Comparison of ENCODE assay signal across 14 mouse cellular contexts in the genomic region with DNA sequence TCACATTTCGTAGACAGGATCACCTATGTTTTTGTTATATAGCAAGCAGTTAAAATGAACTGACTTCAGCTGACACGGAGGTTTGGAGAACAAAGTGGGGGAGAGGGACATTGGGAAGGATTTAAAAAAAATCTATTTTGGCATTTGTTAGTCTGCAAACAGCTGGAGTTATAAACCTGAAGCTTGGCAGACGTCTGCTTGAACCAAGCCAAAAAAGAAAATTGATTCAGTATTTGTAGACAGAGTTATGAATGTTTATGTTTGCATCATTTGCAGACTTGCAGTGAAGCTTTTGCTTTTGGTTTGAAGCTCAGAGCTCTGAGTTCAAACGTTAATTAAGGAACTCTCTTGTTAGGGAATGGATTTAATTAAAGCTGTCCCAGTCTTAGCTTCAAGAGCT. TPM values are rescaled to one million over a fixed set of nuclear protein-coding genes. Genes with fewer than 3 reads are reported as not detected.
DNase-seq lines count a peak whose midpoint lies in the region; ATAC-seq and TF ChIP-seq lines count a peak whose summit lies in the region.
"Had no signal": no experiment of that assay in that cellular context is flagged by ENCODE, and none has a peak within 500 bp of the region (broad histone marks: within the 10 kb centered on the region; RNA-seq: fewer than 3 reads in every experiment).

No protein-coding gene starts in this region.

- H3K36me3 ChIP-seq in kidney, postnatal 0 days (ENCODE audit: insufficient read depth, low read length) = no peaks in the 10 kb centered on the region
- H3K36me3 ChIP-seq in kidney, embryonic 14.5 days (ENCODE audit: control insufficient read depth, insufficient read depth, low read length) = no peaks in the 10 kb centered on the region
- H3K36me3 ChIP-seq in spleen, adult 2 months (ENCODE audit: control insufficient read depth, insufficient read depth, low read length) = peaks cover 3% of the 10 kb centered on the region; the same call in 1 of the 2 replicates
- no peaks in the 10 kb centered on the region for H3K36me3 ChIP-seq in intestine, embryonic 14.5 days (ENCODE audit: control insufficient read depth, insufficient read depth, low read length)
- no peaks in the 10 kb centered on the region for H3K36me3 ChIP-seq in stomach, embryonic 16.5 days (ENCODE audit: control insufficient read depth, insufficient read depth, low read length)
- peaks cover 5% of the 10 kb centered on the region; the same call in 1 of the 2 replicates for H3K36me3 ChIP-seq in forebrain, embryonic 13.5 days (ENCODE audit: poor library complexity, severe bottlenecking)
- H3K36me3 ChIP-seq: G1E; hindbrain, embryonic 10.5 days had no signal

- no peak for ATAC-seq in kidney, postnatal 0 days (replicated peaks; ENCODE audit: low FRiP score, low read depth)
- ATAC-seq in kidney, embryonic 14.5 days (ENCODE audit: low FRiP score, low TSS enrichment) = no peak
- ATAC-seq in intestine, embryonic 14.5 days (replicated peaks; ENCODE audit: low FRiP score, low TSS enrichment, low read depth) = no peak
- peak; percentile 49; the same call in 1 of the 2 replicates for ATAC-seq in stomach, embryonic 16.5 days (ENCODE audit: insufficient read depth, low FRiP score)
- ATAC-seq in forebrain, embryonic 13.5 days = no peak

- H3K4me1 ChIP-seq in kidney, postnatal 0 days (replicated peaks; ENCODE audit: insufficient read depth, low read length) = no peaks in the 10 kb centered on the region
- no peaks in the 10 kb centered on the region for H3K4me1 ChIP-seq in kidney, embryonic 14.5 days (ENCODE audit: control insufficient read depth, insufficient read depth, low read length)
- H3K4me1 ChIP-seq in spleen, adult 2 months (ENCODE audit: control insufficient read depth, insufficient read depth, insufficient read length) = peaks cover 14% of the 10 kb centered on the region
- peaks cover 19% of the 10 kb centered on the region for H3K4me1 ChIP-seq in intestine, embryonic 14.5 days (replicated peaks; ENCODE audit: control insufficient read depth, insufficient read depth, low read length)
- H3K4me1 ChIP-seq in stomach, embryonic 16.5 days (ENCODE audit: control insufficient read depth, insufficient read depth, low read length) = peaks cover 16% of the 10 kb centered on the region
- no peaks in the 10 kb centered on the region for H3K4me1 ChIP-seq in forebrain, embryonic 13.5 days
- H3K4me1 ChIP-seq: hindbrain, embryonic 10.5 days; midbrain, embryonic 12.5 days had no signal

- H3K27ac ChIP-seq in kidney, postnatal 0 days = no peak overlapping the region
- H3K27ac ChIP-seq in kidney, embryonic 14.5 days (ENCODE audit: low read depth, low read length) = no peak overlapping the region
- no peak overlapping the region for H3K27ac ChIP-seq in spleen, adult 2 months (ENCODE audit: insufficient read depth, low read length)
- peak overlapping the region; percentile 76 for H3K27ac ChIP-seq in intestine, embryonic 14.5 days (ENCODE audit: low read depth)
- peak overlapping the region; percentile 89 for H3K27ac ChIP-seq in stomach, embryonic 16.5 days (ENCODE audit: low read length)
- H3K27ac ChIP-seq in forebrain, embryonic 13.5 days = no peak overlapping the region
- H3K27ac ChIP-seq: hindbrain, embryonic 10.5 days; midbrain, embryonic 12.5 days had no signal

- WGBS in kidney, postnatal 0 days = 38% methylated on average over 4 of the region's 4 CpGs
- WGBS in kidney, embryonic 14.5 days = 49% methylated on average over 4 of the region's 4 CpGs
- 69% methylated on average over 4 of the region's 4 CpGs for WGBS in spleen, adult 2 months
- 27% methylated on average over 4 of the region's 4 CpGs for WGBS in intestine, embryonic 14.5 days
- 27% methylated on average over 4 of the region's 4 CpGs for WGBS in stomach, embryonic 16.5 days
- WGBS in forebrain, embryonic 13.5 days = 39% methylated on average over 4 of the region's 4 CpGs

- no peak for TF ChIP-seq POLR2A in spleen, adult 2 months (IDR thresholded peaks at IDR 0.05; ENCODE audit: low read depth, low read length)

- no peak for TF ChIP-seq CTCF in kidney, postnatal 0 days (IDR thresholded peaks at IDR 0.05; ENCODE audit: low read depth)
- no peak for TF ChIP-seq CTCF in spleen, adult 2 months (IDR thresholded peaks at IDR 0.05; ENCODE audit: extremely low read depth, insufficient read depth, insufficient read length, insufficient replicate concordance)

- peak; percentile 56 for DNase-seq in kidney, postnatal 0 days (ENCODE audit: low spot score)
- no peak for DNase-seq in spleen, adult 2 months (ENCODE audit: low read depth in 1 of 2, low spot score in 2 of 2)
- no peak for DNase-seq in spleen, adult 12 weeks (ENCODE audit: low spot score)
- no peak for DNase-seq in intestine, embryonic 14.5 days (ENCODE audit: low spot score)
- DNase-seq in layer of hippocampus, adult 11-12 months (ENCODE audit: low spot score) = no peak
- DNase-seq: adrenal gland, postnatal 14 days; cerebellum, adult 8-10 months; kidney, postnatal 10 days had no signal

- H3K9me3 ChIP-seq in kidney, postnatal 0 days (replicated peaks; ENCODE audit: low read length) = no peaks in the 10 kb centered on the region
- no peaks in the 10 kb centered on the region for H3K9me3 ChIP-seq in kidney, embryonic 14.5 days (ENCODE audit: control insufficient read depth, low read length)
- H3K9me3 ChIP-seq in intestine, embryonic 14.5 days (ENCODE audit: control insufficient read depth, low read length) = no peaks in the 10 kb centered on the region
- no peaks in the 10 kb centered on the region for H3K9me3 ChIP-seq in stomach, embryonic 16.5 days (replicated peaks; ENCODE audit: control insufficient read depth, low read length)
- no peaks in the 10 kb centered on the region for H3K9me3 ChIP-seq in forebrain, embryonic 13.5 days (replicated peaks)
- H3K9me3 ChIP-seq: G1E; hindbrain, embryonic 10.5 days; midbrain, embryonic 12.5 days had no signal

- H3K27me3 ChIP-seq in kidney, postnatal 0 days (ENCODE audit: insufficient read depth, low read length) = no peaks in the 10 kb centered on the region
- H3K27me3 ChIP-seq in kidney, embryonic 14.5 days (ENCODE audit: control insufficient read depth, insufficient read depth, low read length) = no peaks in the 10 kb centered on the region
- no peaks in the 10 kb centered on the region for H3K27me3 ChIP-seq in spleen, adult 2 months (ENCODE audit: control insufficient read depth, insufficient read depth, low read length)
- no peaks in the 10 kb centered on the region for H3K27me3 ChIP-seq in intestine, embryonic 14.5 days (replicated peaks; ENCODE audit: control insufficient read depth, insufficient read depth, low read length)
- H3K27me3 ChIP-seq in stomach, embryonic 16.5 days (ENCODE audit: control insufficient read depth, insufficient read depth, low read length) = no peaks in the 10 kb centered on the region
- no peaks in the 10 kb centered on the region for H3K27me3 ChIP-seq in forebrain, embryonic 13.5 days
- H3K27me3 ChIP-seq: midbrain, embryonic 12.5 days had no signal

- H3K4me2 ChIP-seq in kidney, postnatal 0 days (ENCODE audit: low read length) = no peak overlapping the region
- no peak overlapping the region for H3K4me2 ChIP-seq in kidney, embryonic 14.5 days (replicated peaks; ENCODE audit: low read depth, low read length)
- peak overlapping the region; percentile 9 for H3K4me2 ChIP-seq in intestine, embryonic 14.5 days (ENCODE audit: low read length)
- H3K4me2 ChIP-seq in stomach, embryonic 16.5 days (ENCODE audit: low read depth, low read length) = peak overlapping the region; percentile 12
- no peak overlapping the region for H3K4me2 ChIP-seq in forebrain, embryonic 13.5 days
- H3K4me2 ChIP-seq: midbrain, embryonic 12.5 days had no signal

- no peak overlapping the region for H3K9ac ChIP-seq in kidney, postnatal 0 days (ENCODE audit: low read depth, low read length)
- no peak overlapping the region for H3K9ac ChIP-seq in kidney, embryonic 14.5 days (ENCODE audit: low read depth, low read length)
- H3K9ac ChIP-seq in intestine, embryonic 14.5 days (ENCODE audit: low read length) = no peak overlapping the region
- H3K9ac ChIP-seq in stomach, embryonic 16.5 days (ENCODE audit: low read length) = no peak overlapping the region
- no peak overlapping the region for H3K9ac ChIP-seq in forebrain, embryonic 13.5 days
- H3K9ac ChIP-seq: midbrain, embryonic 12.5 days had no signal

- no peak overlapping the region for H3K4me3 ChIP-seq in kidney, postnatal 0 days (replicated peaks; ENCODE audit: low read depth, low read length)
- no peak overlapping the region for H3K4me3 ChIP-seq in kidney, embryonic 14.5 days (ENCODE audit: low read length)
- peak overlapping the region; percentile 11; the same call in 1 of the 2 replicates for H3K4me3 ChIP-seq in spleen, adult 2 months (ENCODE audit: extremely low read depth, insufficient read depth, insufficient read length)
- H3K4me3 ChIP-seq in intestine, embryonic 14.5 days (ENCODE audit: low read depth, low read length) = no peak overlapping the region
- no peak overlapping the region for H3K4me3 ChIP-seq in stomach, embryonic 16.5 days (replicated peaks; ENCODE audit: low read length)
- H3K4me3 ChIP-seq in forebrain, embryonic 13.5 days = no peak overlapping the region
- H3K4me3 ChIP-seq: hindbrain, embryonic 10.5 days; midbrain, embryonic 12.5 days had no signal

RNA-seq across cellular contexts. Expression of a gene that starts 52.2 kb away (rescaled TPM):
- polyA plus RNA-seq in kidney, postnatal 0 days (2015; fragmentation: Nextera tagmentation; extraction: Ambion mirVana) = 6.2 and 7.2 TPM in 2 replicates
- 10.4 and 17.6 TPM in 2 replicates for polyA plus RNA-seq in kidney, embryonic 14.5 days (2014; fragmentation: Nextera tagmentation; extraction: Ambion mirVana)
- 0.09 and 0.28 TPM in 2 replicates for polyA plus RNA-seq in spleen, adult 2 months (2012; rRNA removed)
- polyA plus RNA-seq in intestine, embryonic 14.5 days (2014; fragmentation: Nextera tagmentation; extraction: Ambion mirVana) = 12.7 and 14.5 TPM in 2 replicates
- polyA plus RNA-seq in stomach, embryonic 16.5 days (2015; fragmentation: Nextera tagmentation; extraction: Ambion mirVana) = 9.2 and 10.6 TPM in 2 replicates
- polyA plus RNA-seq in forebrain, embryonic 13.5 days (2015; fragmentation: Nextera tagmentation; extraction: Ambion mirVana) = 12.1 and 13.5 TPM in 2 replicates

RNA-seq across cellular contexts. Expression of a gene that starts 52.4 kb away (rescaled TPM):
- 21.9 and 24.6 TPM in 2 replicates for polyA plus RNA-seq in kidney, postnatal 0 days (2015; fragmentation: Nextera tagmentation; extraction: Ambion mirVana)
- polyA plus RNA-seq in kidney, embryonic 14.5 days (2014; fragmentation: Nextera tagmentation; extraction: Ambion mirVana) = 21.5 and 24.2 TPM in 2 replicates
- polyA plus RNA-seq in spleen, adult 2 months (2012; rRNA removed) = 26.8 and 30.3 TPM in 2 replicates
- polyA plus RNA-seq in intestine, embryonic 14.5 days (2014; fragmentation: Nextera tagmentation; extraction: Ambion mirVana) = 20.5 and 23.6 TPM in 2 replicates
- polyA plus RNA-seq in stomach, embryonic 16.5 days (2015; fragmentation: Nextera tagmentation; extraction: Ambion mirVana) = 24.3 and 24.7 TPM in 2 replicates
- 14.6 and 15.6 TPM in 2 replicates for polyA plus RNA-seq in forebrain, embryonic 13.5 days (2015; fragmentation: Nextera tagmentation; extraction: Ambion mirVana)

Comparison
In these comparisons a context has a peak if more than half of its experiments do, and no peak if none do; other contexts are left out.
1. H3K27ac ChIP-seq: peak in intestine, embryonic 14.5 days (single experiment) and stomach, embryonic 16.5 days (single experiment); none in kidney, postnatal 0 days (single experiment), kidney, embryonic 14.5 days (single experiment), spleen, adult 2 months (single experiment) and forebrain, embryonic 13.5 days (single experiment).
2. H3K4me2 ChIP-seq: peak in intestine, embryonic 14.5 days (single experiment) and stomach, embryonic 16.5 days (single experiment); none in kidney, postnatal 0 days (single experiment), kidney, embryonic 14.5 days (single experiment) and forebrain, embryonic 13.5 days (single experiment).